Mouse (Mus musculus): ENCODE data around the gene Padi1. TPM values are rescaled to one million over a fixed set of nuclear protein-coding genes. Genes with fewer than 3 reads are reported as not detected.

Gene Padi1
- polyA plus RNA-seq, 1 experiment = 0.29 TPM

DNA sequence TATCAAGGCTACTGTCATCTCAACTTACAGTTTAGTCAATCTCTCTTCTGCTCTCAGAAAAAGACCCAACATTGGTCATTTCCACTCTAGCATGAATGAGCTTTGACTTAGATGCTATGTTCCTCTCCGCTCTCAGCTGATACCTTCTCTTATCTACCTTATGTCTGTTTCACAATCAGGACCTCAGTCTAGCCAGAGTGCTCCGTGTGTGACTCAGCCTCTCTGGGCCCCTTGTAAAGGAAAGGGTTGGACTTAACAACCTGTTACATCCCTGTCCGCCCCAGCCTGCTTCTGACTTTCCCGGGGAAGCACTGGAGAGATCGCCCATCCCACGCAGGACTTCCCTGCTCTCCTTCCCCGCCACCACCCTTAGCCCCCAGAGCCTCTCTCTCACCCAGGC, 53.0 kb downstream of the Padi1 start:
- TF ChIP-seq GATA1 (IDR thresholded peaks at IDR 0.05; ENCODE audit: borderline replicate concordance, low read length) (no peak), FLI1 (IDR thresholded peaks at IDR 0.05; ENCODE audit: low read length) (no peak)
- Histone ChIP-seq H3K4me3 (replicated peaks) (no peak overlapping the region), H3K36me3 (replicated peaks; ENCODE audit: low read length) (no peaks in the 10 kb centered on the region), H3K4me1 (peaks cover 13% of the 10 kb centered on the region), H3K9me3 (no peaks in the 10 kb centered on the region), H3K27me3 (replicated peaks) (peaks cover 40% of the 10 kb centered on the region)

DNA sequence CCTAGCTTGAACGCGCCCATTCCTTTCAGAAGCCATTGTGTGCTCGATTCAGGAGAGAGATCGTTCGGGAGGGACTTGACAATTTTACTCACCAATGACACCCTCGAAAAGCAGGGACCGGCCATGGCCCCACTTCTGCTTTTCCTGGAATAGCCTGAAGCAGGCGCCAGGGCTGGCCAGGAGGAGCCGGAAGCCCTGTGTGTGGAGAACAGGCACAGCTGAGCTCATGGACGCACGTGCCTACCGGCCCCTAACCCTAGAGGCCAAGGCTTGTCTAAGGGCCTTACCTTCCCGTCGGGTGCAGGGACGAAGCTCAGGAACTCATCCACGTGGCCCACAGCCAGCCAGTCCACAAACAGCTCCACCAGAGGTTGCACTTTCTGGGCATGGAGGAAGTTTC, 54.5 kb downstream of the Padi1 start:
- no peaks in the 10 kb centered on the region for H3K36me3 ChIP-seq (replicated peaks; ENCODE audit: low read length)
- H3K4me1 ChIP-seq = peaks cover 20% of the 10 kb centered on the region
- H3K4me3 ChIP-seq (replicated peaks) = no peak overlapping the region
- H3K9me3 ChIP-seq = peaks cover 12% of the 10 kb centered on the region
- TF ChIP-seq GATA1 (IDR thresholded peaks at IDR 0.05; ENCODE audit: borderline replicate concordance, low read length) (no peak), FLI1 (IDR thresholded peaks at IDR 0.05; ENCODE audit: low read length) (no peak)
- H3K27me3 ChIP-seq (replicated peaks) = peaks cover 34% of the 10 kb centered on the region

DNA sequence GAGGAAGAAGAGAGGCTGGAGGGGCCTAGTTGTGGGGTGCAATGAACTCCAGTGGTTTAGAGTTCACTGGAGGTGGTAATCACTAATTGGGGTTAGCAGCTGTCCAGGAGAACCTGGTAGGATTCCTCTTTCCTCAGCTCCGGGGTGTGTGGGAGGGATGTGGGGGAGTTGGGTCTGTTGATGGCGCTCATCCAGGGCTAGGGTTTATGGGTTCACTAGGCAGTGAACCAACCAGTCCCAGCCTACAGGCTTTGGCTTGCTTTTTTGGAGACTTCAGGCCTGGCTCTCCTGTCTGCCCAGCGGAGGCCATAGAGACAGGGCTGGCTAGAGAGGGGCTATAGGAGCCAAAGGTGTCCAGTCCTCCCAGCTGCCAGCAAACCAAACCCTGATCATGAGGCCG, 55.6 kb downstream of the Padi1 start:
- TF ChIP-seq FLI1 (IDR thresholded peaks at IDR 0.05; ENCODE audit: low read length) (no peak), GATA1 (IDR thresholded peaks at IDR 0.05; ENCODE audit: borderline replicate concordance, low read length) (no peak)
- no peaks in the 10 kb centered on the region for H3K36me3 ChIP-seq (replicated peaks; ENCODE audit: low read length)
- H3K9me3 ChIP-seq = peaks cover 13% of the 10 kb centered on the region
- peaks cover 22% of the 10 kb centered on the region for H3K4me1 ChIP-seq
- H3K27me3 ChIP-seq (replicated peaks) = peaks cover 28% of the 10 kb centered on the region
- H3K4me3 ChIP-seq (replicated peaks) = no peak overlapping the region

DNA sequence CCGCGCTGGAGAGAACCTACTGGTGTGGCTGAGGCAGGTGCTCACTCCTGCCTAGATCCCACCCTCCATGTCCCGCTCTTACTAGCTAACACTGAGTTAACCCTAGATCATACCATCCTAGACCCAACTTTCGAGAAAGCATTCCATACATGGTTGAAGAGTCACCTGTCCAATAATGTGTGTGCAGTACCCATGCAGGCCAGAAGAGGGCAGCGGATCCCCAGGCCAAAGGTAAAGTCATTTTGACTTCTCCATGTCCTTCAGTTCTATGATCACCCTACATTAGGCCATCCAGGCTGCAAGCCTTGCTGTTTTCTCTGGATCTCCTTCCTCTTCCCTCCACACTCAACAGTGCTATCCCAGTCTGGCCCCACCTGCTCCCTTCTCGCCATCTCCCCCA, 56.6 kb downstream of the Padi1 start:
- Histone ChIP-seq H3K4me3 (replicated peaks) (no peak overlapping the region), H3K9me3 (peaks cover 20% of the 10 kb centered on the region), H3K27me3 (replicated peaks) (peaks cover 19% of the 10 kb centered on the region), H3K4me1 (peaks cover 22% of the 10 kb centered on the region), H3K36me3 (replicated peaks; ENCODE audit: low read length) (no peaks in the 10 kb centered on the region)
- TF ChIP-seq GATA1 (IDR thresholded peaks at IDR 0.05; ENCODE audit: borderline replicate concordance, low read length) (no peak), FLI1 (IDR thresholded peaks at IDR 0.05; ENCODE audit: low read length) (no peak)

DNA sequence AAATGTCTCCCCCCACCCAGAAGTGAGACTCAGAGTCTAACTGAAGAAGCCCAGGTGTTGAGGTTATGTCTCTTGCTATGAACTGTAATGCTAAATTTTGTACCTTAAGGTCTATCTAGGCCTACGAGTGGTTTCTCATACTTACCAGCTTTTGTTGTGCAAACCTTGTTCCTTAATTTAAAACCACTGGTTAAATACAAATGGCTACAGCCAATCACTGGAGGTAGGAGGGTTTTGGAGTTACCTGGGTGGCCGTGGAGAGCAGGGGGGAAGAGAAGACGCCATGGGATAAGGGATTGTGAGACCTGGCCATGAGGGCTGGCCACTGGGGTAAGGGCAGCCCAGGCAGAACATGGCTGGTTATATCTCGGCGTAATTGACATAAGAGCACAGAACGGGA, 57.3 kb downstream of the Padi1 start:
- no peak for TF ChIP-seq GATA1 (IDR thresholded peaks at IDR 0.05; ENCODE audit: borderline replicate concordance, low read length)
- no peak for TF ChIP-seq FLI1 (IDR thresholded peaks at IDR 0.05; ENCODE audit: low read length)

DNA sequence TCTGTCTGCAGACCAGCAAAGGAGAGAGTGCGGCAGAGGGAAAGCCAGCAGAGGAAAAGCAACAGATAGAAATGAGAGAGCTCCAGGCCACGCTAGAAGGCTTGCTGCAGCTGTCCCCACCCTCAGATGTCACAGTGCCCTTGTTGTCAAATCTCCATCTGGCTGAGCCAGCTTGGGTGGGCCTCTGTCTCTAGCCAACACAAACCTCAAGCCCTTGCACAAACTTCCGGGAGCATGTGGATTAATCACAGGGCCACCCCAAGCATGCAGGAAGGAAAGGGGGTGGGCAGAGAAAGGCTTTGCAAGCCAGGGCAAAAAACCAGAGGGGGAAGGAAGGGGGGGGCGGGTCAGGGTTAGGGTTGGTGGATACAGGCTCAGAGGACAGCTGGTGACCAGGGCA, 58.2 kb downstream of the Padi1 start:
- no peak for TF ChIP-seq GATA1 (IDR thresholded peaks at IDR 0.05; ENCODE audit: borderline replicate concordance, low read length)
- no peak for TF ChIP-seq FLI1 (IDR thresholded peaks at IDR 0.05; ENCODE audit: low read length)
- no peaks in the 10 kb centered on the region for H3K36me3 ChIP-seq (replicated peaks; ENCODE audit: low read length)
- peaks cover 25% of the 10 kb centered on the region for H3K9me3 ChIP-seq
- peaks cover 11% of the 10 kb centered on the region for H3K27me3 ChIP-seq (replicated peaks)
- H3K4me1 ChIP-seq = peaks cover 19% of the 10 kb centered on the region
- H3K4me3 ChIP-seq (replicated peaks) = no peak overlapping the region

More for the DNA sequence above, 57.3 kb downstream of the Padi1 start:
- peaks cover 20% of the 10 kb centered on the region for H3K9me3 ChIP-seq
- H3K36me3 ChIP-seq (replicated peaks; ENCODE audit: low read length) = no peaks in the 10 kb centered on the region
- peaks cover 14% of the 10 kb centered on the region for H3K27me3 ChIP-seq (replicated peaks)
- H3K4me3 ChIP-seq (replicated peaks) = no peak overlapping the region
- peaks cover 22% of the 10 kb centered on the region for H3K4me1 ChIP-seq

DNA sequence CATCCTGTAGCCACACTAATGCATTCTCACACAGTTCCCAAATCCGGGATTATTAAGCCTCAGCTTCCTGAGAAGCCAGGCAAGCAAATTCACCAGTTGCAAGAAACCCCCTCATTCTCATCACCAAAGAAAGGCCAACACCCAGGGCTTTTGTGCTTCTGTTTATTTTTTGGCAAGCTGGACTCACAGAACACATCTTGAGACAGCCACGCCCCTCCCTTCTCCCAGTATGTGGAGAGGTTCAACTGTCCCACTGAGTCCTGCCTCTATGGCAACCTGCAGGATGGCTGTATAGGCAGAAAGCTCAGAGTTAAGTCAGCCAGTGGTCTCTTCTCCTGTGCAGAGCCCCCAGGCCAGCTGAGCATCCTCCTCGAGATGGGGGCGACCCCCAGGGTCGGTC, 60.4 kb downstream of the Padi1 start:
- H3K4me1 ChIP-seq = peaks cover 16% of the 10 kb centered on the region
- peaks cover 10% of the 10 kb centered on the region for H3K27me3 ChIP-seq (replicated peaks)
- no peaks in the 10 kb centered on the region for H3K36me3 ChIP-seq (replicated peaks; ENCODE audit: low read length)
- no peak overlapping the region for H3K4me3 ChIP-seq (replicated peaks)
- H3K9me3 ChIP-seq = peaks cover 35% of the 10 kb centered on the region
- TF ChIP-seq GATA1 (IDR thresholded peaks at IDR 0.05; ENCODE audit: borderline replicate concordance, low read length) = no peak
- TF ChIP-seq FLI1 (IDR thresholded peaks at IDR 0.05; ENCODE audit: low read length) = no peak

DNA sequence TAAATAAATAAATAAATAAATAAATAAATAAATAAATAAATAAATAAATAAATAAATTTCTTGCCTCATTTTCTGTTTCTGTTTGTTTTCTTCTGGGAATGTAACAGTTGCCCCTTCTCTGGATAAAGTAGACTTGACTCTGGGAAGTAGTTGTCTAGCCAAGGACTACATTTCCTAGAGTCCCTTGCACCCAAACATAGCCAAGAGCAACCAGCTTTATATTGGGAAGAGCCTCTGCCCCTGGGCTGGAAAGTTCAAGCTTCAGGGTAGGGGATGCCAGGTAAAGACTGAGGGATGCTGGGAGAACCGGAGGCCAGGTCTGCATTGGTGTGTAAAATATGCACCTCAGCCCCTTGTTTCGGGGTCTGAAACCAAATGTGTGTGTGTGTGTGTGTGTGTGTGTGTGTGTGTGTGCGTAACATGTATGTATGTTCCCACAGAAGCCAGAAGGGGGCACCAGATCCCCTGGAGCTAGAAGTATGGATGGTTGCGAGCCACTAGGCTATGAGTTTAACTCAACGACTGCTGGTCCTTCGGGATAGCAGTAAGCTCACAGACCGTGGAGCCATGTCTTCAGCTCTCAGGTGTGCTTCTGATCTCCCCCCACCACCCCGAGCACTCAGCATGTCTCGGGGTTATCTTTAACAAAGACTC, 61.2 kb downstream of the Padi1 start:
- Histone ChIP-seq H3K9me3 (peaks cover 42% of the 10 kb centered on the region), H3K4me1 (peaks cover 16% of the 10 kb centered on the region)
- TF ChIP-seq GATA1 (IDR thresholded peaks at IDR 0.05; ENCODE audit: borderline replicate concordance, low read length) (no peak), FLI1 (IDR thresholded peaks at IDR 0.05; ENCODE audit: low read length) (no peak)

DNA sequence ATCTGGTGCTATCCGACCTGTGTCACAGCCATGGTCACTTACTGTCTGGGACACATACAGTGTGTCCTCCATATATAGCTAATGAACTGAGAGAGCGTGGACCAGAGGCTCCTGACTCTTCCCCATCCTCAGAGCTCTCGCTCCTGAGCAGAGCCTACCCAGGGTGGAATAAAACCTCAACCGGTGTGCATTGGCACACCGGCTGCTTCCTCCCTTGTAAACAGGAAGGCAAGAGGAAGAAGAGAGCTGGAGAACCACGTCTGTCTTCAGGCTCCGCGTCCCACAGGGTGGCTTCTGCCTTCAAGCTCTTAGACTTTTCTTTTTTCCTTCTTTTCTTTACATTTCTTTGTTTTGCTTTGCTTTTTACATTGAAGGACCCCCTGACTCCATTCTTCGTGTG, 62.8 kb downstream of the Padi1 start:
- H3K4me3 ChIP-seq (replicated peaks) = no peak overlapping the region
- TF ChIP-seq FLI1 (IDR thresholded peaks at IDR 0.05; ENCODE audit: low read length) = no peak
- no peak for TF ChIP-seq GATA1 (IDR thresholded peaks at IDR 0.05; ENCODE audit: borderline replicate concordance, low read length)
- H3K36me3 ChIP-seq (replicated peaks; ENCODE audit: low read length) = no peaks in the 10 kb centered on the region

More for the DNA sequence above, 61.2 kb downstream of the Padi1 start:
- no peak overlapping the region for H3K4me3 ChIP-seq (replicated peaks)
- no peaks in the 10 kb centered on the region for H3K36me3 ChIP-seq (replicated peaks; ENCODE audit: low read length)
- H3K27me3 ChIP-seq (replicated peaks) = peaks cover 14% of the 10 kb centered on the region

DNA sequence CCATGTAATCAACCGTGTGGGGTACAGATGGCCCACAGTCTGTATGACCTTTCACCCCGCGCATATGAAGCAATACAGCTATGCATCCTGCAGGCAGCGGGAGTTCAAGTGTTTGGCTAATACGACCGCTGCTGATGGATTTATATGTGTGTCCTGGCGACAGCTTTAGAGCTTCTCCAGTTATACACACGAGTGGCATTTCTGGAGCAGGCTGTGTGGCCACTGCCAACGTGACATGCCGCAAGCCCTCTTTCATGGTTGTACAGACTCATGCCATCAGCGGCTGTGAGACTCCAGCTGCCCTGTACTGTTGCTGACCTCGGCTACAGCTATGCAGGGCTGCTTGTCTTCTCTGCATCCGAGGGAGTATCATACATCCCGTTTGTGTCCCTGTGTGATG, 65.1 kb downstream of the Padi1 start:
- Histone ChIP-seq H3K9me3 (peaks cover 35% of the 10 kb centered on the region), H3K4me1 (peaks cover 3% of the 10 kb centered on the region), H3K27me3 (replicated peaks) (peaks cover 17% of the 10 kb centered on the region), H3K36me3 (replicated peaks; ENCODE audit: low read length) (no peaks in the 10 kb centered on the region), H3K4me3 (replicated peaks) (no peak overlapping the region)
- TF ChIP-seq GATA1 (IDR thresholded peaks at IDR 0.05; ENCODE audit: borderline replicate concordance, low read length) (no peak), FLI1 (IDR thresholded peaks at IDR 0.05; ENCODE audit: low read length) (no peak)

More for the DNA sequence above, 62.8 kb downstream of the Padi1 start:
- H3K4me1 ChIP-seq = peaks cover 12% of the 10 kb centered on the region
- H3K9me3 ChIP-seq = peaks cover 47% of the 10 kb centered on the region
- H3K27me3 ChIP-seq (replicated peaks) = peaks cover 14% of the 10 kb centered on the region
